Mouse (Mus musculus) T-helper 1 cell (primary cell): ENCODE results near the gene Gpsm3.

Experiments
- in situ Hi-C: fragments of 300-600 bp; cut with MboI, MseI; formaldehyde crosslinking; loops from one replicate; pipeline ENCODE4 v1.15.1; 2025; ENCODE audit warnings: high pct_unique_total_duplicates

Gene Gpsm3

DNA sequence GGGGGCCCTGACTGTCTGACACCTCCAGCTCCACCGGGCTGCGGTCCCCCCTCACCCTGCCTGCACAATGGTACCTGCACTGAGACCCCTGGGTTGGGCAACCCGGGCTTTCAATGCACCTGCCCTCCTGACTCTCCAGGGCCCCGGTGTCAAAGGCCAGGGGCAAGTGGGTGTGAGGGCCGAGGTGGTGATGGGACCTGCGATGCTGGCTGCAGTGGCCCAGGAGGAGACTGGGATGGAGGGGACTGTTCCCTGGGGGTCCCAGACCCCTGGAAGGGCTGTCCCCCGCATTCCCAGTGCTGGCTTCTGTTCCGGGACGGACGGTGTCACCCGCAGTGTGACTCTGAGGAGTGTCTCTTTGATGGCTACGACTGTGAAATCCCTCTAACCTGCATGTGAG lies 7.1 kb upstream of the Gpsm3 start:
- in situ Hi-C loops = no loop called here

DNA sequence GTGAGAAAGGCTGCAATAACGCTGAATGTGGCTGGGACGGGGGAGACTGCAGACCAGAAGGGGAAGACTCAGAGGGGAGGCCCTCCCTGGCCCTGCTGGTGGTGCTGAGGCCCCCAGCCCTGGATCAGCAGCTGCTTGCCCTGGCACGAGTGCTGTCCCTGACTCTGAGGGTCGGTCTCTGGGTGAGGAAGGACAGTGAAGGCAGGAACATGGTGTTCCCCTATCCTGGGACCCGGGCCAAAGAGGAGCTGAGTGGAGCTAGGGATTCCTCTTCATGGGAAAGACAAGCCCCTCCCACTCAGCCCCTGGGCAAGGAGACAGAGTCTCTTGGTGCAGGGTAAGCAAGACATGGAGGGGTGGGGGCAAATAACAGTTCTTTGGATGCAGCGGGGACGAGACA lies 6.2 kb upstream of the Gpsm3 start:
- in situ Hi-C loops = no loop called here

DNA sequence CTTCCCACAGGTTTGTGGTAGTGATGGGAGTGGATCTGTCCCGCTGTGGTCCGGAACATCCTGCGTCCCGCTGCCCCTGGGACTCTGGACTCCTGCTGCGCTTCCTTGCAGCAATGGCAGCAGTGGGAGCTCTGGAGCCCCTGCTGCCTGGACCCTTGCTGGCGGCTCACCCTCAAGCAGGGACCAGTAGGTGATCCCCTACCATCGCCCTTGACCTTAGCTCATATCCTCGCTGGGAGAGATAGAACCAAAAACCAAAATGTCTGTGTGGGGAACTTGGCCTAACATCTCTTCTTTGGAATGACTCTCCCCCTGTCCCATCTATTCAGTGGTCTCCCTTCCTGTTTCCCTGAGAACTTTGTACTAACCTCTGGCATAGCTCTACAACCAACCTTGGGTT lies 5.8 kb upstream of the Gpsm3 start:
- in situ Hi-C loops = no loop called here

DNA sequence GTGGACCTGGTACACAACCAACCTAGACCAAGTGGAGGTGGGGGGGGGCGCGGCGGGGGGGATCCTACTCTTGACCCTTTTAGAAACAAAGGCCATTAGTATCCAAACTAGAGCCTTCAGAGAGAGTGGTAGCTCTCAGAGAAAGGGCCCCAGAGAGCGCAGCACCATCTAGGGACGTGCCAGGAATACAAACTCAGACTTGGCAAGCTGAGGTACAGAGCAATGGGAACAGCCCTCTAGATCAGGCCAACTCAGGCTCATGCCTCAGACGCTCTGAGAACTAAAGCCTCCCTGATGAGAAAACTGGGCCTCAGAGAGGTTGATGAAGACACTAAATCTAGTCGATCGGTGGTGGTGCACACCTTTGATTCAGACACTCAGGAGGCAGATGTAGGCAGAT lies 4.5 kb upstream of the Gpsm3 start:
- in situ Hi-C loops = no loop called here

DNA sequence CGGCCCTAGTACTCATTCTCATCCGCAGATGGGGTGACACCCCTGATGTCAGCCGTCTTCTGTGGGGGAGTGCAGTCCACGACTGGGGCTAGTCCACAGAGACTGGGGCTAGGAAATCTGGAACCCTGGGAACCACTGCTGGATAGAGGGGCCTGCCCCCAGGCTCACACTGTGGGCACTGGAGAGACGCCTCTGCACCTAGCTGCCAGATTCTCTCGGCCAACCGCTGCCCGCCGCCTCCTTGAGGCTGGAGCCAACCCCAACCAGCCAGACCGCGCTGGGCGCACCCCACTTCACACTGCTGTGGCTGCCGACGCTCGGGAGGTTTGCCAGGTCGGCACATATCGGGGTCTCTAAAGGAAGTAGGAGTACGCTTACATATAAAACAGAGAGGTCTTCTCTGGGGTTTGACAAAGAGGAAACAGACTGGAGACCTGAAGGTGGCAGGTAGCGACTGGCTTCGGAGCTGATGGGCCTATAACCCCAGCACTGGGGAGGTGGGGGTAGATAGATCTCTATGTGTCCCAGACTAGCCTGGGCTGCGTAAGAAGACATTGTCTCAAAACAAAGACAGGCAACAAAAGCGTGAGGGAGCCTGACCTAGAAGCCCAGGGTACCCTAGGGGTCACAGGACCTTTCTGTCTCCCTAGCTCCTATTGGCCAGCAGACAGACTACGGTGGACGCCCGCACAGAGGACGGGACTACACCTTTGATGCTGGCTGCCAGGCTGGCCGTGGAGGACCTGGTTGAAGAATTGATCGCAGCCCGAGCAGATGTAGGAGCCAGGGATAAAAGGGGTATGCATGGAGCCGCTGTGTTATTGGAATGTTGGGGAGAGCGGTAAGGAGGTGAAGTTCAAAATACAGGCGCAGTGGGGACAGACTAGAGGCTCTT lies 3.5 kb upstream of the Gpsm3 start:
- in situ Hi-C loops = no loop called here

DNA sequence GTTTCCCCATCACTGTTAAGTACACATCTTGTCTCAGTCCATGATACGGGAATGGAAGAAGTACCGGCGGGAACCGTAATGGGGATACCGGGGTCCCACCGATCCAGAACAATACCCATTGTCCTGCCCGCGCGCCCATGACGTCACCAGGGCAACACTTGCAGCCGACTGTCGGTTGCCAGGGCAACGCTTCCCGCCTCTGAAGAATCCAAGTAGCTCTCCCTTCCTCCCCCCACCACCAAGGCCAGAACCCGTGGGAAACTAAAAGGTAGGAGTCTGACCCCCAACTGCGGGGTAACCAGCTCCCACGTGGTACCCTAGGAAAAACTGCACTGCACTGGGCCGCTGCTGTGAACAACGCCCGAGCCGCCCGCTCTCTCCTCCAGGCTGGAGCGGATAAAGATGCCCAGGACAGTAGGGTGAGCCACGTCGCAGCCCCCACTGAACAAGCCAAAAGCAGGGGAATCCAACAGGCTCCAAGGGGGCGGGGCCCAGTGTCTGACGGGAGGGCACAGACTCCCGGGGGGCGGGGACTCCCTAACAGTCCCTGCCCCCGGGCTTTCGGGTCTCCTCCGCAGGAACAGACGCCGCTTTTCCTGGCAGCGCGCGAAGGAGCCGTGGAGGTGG lies 2.7 kb upstream of the Gpsm3 start:
- in situ Hi-C loops = no loop called here

DNA sequence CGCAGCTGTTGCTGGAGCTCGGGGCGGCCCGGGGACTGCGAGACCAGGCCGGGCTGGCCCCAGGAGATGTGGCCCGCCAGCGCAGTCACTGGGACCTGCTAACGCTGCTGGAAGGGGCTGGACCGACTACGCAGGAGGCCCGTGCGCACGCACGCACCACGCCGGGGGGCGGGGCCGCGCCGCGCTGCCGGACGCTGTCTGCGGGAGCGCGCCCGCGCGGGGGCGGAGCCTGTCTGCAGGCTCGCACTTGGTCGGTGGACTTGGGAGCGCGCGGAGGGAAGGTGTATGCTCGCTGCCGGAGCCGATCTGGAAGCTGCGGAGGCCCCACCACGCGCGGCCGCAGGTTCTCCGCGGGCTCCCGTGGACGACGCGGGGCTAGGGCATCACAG lies 2.2 kb upstream of the Gpsm3 start:
- in situ Hi-C loops = no loop called here

DNA sequence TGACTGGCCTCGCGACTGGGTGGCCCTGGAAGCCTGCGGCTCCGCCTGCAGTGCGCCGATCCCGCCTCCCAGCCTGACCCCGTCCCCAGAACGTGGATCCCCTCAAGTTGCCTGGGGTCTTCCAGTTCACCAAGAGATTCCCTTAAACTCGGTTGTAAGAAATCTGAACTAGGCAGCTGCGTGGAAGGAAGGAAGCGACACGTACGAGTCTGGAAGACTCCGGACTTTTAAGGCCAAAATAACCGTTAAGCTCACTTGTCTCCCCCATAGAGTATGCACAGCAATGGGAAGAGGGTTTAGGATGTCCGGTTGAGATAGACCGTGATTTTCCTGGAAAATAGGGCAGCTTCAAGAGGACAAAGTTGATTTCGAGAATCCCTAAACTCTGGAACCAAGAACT lies 1.8 kb upstream of the Gpsm3 start:
- in situ Hi-C loops = no loop called here

DNA sequence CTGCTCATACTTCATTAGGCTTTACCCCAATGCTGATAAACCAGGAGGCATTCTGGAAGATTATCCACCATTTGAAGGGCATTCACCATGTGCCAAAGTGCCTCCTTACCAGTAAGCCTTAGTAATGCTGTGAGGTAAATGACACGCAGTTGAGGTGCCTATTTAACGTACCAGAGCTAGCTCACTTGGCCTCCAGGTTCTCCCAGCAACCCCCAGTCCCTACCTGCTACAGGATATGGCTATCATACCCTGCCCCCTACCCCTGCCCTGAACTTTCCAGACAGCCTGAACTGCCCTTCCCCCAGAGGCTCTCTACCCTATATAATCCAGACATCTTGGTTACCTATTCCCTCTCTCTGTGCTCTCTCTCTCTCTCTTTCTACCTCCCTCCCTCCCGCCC lies 839 bp upstream of the Gpsm3 start:
- in situ Hi-C loops = no loop called here

DNA sequence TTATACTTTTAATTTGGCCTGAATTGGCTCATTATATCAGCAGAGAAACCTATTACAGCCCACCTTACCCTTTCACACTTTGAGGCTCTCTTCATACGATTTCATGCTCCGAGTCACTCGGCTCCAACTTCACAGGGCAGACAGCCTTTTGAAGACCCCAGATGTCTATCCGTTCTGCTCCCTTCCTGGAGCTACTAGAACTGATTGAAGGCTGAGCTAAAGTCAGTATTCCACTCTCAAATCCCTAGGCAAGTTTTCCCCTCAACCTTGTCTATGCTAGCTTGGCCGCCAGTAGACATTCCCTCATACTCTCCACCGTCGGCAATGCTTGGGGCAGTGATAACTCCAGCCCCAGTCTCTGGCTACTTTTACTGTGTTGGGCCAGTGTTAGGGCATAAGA lies 400 bp upstream of the Gpsm3 start:
- in situ Hi-C loops = no loop called here

DNA sequence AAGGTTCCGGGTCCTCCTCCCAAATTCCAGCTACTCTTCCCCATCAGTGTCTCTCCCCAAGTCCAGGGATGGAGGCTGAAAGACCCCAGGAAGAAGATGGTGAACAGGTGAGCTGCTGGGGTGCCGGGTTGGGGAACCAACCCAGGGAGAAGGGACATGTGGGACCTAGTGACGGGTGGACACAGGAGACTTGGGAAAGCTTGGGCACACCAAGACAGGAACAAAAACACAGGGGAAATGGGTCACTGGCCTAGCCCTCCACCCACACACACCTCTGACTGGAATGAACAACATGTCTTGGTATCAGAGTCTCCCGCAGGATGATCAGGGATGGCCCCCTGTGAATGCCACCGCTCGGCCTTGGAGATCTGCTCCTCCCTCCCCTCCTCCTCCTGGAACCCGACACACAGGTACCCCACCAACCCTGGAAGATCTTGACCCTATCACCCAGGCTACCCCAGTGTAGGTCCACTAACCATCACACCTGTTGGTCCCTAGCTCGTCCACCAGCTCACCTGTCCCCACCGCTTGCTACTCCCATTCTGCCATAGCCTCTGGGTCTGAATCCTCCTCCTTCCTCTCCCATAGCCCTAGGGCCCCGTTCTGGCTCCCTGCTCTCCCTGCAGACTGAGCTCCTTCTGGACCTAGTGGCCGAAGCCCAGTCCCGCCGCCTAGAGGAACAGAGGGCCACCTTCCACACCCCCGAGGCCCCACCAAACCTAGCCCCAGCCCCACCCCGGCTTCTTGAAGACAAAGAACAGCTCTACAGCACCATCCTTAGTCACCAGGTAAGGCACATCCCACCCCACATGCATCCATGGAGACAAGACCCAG lies 765 bp downstream of the Gpsm3 start:
- in situ Hi-C loops = no loop called here

DNA sequence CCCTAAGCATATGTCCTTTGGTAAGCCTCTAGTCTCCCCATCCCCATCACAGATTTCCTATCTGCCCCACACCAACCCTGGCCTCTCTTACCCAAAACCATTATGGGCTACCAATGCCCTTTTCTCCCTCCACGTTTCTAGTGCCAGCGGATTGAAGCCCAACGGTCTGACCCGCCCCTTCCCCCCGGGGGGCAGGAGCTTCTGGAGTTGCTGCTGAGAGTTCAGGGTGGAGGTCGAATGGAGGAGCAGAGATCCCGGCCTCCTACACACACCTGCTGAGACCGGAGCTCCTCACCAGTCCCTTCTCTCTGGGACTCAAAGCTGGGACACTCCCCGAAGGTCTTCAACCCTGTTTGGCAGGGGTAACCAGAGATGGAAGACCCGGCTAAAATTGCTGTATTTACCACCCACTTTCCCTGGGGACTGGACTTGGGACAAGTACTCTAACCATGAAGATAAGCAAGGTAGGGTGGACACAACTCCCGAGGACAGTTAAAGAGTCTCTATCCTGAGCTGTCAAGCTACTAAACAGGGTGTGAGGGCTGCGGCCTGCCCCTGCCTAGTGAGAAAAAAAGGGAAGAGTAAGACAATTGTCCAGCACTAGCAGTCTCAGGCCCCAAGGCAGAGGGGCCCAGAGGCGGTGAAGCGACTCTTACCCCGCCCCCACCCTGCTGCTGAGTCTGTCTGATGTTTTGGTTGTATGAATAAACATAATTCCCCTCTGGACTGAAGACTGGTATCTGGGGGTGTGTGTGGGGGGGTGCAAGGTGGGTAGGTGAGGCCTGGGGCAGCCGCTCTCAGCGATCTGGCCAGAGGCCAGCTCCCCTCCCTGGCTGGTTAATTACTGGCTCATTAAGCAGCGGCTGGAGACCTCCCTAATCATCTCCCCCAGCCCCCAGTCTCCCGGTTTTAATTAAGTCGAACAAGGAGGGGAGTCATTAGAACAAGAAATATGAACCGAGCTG lies 1.7 kb downstream of the Gpsm3 start, which contains the start of gene Pbx2:
Gene Pbx2, plus strand, starts transcription at position 238 of the 965 bp plus-strand sequence.
- in situ Hi-C loops = no loop called here

DNA sequence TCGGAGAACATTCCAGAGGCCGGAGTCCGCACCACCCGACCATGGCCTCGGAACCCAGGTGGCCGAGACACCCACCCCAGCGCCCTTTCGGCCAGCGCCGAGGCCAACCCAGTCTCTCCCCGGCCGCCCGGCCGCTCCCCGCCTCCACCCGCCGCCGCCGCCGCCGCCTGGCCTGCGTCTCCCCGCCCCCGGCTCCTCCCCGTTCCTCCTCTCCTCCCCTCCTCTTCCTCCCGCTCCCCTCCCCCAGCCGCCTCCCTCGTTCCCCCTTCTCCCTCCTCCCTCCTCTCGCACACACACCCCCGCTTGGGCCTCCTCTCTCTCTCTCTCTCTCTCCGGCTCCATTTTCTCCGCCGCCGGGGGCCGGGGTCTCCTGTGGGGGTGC lies 2.4 kb downstream of the Gpsm3 start:
- in situ Hi-C loops = no loop called here

DNA sequence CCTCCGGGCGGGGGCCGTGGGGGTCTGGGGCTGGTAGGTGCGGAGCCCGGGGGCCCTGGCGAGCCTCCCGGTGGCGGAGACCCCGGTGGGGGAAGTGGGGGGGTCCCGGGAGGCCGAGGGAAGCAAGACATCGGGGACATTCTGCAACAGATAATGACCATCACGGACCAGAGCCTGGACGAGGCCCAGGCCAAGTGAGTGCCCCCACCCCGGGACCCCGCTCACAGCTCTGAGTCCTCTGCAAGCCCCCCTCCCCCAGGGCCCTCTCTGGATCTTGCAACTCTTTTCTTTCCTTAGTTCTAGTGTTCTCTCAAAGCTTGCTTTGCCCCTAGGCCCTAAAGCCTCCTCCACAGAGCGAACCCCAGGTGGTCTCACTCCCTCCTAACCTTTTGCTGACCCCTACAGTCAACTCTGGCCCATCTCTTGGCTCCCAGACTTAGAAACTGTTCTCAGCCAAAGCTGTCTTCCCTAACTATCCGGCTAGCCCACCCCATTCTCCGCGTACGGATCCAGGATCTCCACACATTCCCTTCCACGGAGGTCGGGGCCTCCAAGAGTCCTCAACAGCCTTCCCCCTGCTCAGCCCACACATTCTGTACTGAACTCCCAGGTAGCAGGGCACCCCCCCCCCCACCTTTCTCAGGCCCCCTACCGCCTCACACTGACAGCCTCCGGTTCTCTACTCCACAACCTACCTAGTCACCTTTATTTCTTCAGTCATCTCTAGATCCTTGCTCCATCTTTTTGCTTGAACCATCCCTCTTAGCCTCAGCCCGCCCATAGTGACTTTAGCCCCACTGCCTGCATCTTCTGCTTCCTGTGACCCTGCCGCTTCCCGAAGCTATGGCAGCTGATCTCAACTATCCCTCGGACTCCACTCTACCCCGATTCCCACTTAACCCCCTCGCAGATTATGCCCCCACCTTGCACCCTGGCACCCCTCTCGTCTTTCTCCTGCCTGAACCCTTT lies 3.3 kb downstream of the Gpsm3 start:
- in situ Hi-C loops = no loop called here

DNA sequence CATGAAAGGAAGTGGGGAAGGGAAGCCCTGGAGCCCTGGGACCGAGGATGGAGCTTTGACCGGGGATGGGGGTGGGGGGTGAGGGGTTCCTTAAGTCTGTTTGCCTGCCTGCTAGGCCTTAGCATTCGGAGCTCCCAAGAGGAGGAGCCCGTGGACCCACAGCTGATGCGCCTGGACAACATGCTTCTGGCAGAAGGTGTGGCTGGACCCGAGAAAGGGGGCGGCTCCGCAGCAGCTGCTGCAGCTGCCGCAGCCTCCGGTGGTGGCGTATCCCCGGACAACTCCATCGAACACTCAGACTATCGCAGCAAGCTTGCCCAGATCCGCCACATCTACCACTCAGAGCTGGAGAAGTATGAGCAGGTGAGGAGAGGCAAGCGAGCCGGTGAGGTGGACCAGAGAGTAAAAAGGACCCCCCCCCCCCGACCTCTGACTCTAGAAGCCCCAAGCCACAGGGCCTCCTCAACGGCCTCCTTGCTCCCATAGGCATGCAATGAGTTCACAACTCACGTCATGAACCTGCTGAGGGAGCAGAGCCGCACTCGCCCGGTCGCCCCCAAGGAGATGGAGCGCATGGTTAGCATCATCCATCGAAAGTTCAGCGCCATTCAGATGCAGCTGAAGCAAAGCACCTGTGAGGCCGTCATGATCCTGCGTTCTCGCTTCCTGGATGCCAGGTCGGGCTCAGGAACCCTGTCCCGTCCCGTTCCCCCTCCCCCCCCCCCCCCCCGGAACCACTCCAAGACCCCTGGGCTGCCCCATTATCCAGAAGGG lies 4.3 kb downstream of the Gpsm3 start:
- in situ Hi-C loops = no loop called here

DNA sequence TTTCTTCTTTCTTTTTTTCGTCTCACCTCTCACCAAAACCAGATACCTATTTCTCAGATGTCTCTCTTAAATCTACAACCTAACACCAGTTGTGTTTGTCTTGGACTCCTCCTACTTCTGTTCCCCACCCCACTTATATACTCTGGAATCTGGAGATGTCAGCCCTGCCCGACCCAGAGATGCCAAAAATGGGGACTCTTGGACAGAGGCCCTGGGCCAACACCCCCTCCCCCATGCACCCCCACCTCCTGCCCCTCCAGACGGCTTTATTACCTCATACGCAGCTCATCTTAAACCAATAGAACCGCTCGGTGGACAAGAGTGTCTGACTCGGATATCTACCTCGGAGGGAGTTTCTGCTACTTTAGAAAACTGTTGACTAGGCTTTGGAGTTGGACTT lies 6.5 kb downstream of the Gpsm3 start:
- in situ Hi-C loops = no loop called here

DNA sequence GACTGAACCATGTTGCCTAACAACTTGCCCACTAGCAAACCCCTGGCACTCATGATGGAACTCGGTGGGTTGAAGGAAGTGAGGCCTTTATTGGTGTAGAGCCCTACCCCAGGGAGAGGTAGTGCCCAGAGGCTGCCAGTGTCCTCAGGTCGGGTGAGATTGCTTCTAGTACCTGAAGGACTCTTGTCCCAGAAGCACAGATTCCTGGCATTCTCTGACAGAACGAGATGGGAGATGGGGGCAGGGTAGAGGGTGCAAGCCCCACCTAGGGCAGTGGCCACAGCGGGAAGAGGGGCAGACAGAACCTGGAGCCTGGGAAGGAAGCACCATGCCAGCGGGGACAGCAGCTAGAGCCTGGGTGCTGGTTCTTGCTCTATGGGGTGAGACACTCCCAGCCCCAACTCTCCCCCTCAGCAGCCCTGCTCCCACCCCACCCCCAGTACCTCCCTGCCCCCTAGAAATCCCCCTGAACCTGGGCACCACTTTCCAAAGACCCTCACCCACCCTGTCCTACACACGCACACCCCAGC lies 8.0 kb downstream of the Gpsm3 start, which contains the start of gene Ager:
Gene Ager, plus strand, starts transcription at position 297 of the 530 bp plus-strand sequence.
- in situ Hi-C loops = no loop called here

DNA sequence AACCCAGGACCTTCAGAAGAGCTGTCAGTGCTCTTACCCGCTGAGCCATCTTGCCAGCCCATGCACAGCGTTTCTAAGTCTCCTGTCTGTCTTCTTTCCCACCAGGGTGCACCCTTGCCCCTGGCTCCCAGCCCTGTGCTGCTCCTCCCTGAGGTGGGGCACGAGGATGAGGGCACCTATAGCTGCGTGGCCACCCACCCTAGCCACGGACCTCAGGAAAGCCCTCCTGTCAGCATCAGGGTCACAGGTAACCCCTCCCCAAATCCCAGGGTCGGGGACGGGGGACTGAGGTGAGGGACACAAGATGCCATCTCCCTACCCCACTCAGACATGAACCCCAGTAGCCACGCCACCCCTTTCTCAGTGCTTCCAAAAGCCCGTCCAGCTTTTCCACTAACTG lies 10.3 kb downstream of the Gpsm3 start:
- in situ Hi-C loops = loop anchor here (10.0 kb wide), 1 partner anchor 565 kb away; the partner anchor contains the start of genes Col11a2, Rxrb and Slc39a7

DNA sequence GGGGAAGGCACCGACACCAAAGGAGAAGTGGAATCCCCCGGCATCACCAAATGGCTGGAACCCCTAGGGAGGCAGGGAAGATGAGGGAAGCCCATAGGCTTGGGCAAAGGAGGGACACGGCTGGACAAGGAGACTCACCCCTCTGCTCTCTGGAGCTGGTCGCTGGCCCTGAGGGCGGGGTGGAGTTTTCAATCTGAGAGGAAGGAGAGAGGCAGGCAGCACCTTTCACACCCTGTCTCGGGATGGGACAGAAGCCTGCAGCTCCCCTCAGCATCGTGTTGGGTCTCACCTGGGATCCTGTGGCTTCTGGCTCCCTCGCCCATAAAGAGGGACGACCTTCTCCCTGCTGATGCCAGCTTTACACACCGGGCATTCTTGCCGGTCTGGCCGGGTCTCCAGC lies 12.2 kb downstream of the Gpsm3 start:
- in situ Hi-C loops = loop anchor here (10.0 kb wide), 1 partner anchor 567 kb away; the partner anchor contains the start of genes Col11a2, Rxrb and Slc39a7
